In genomic region chr12:104978420-104978819, GRCm38 (mm10) we compare ENCODE assay signal across 8 mouse cellular contexts. TPM values are rescaled to one million over a fixed set of nuclear protein-coding genes. Genes with fewer than 3 reads are reported as not detected.
DNase-seq lines count a peak whose midpoint lies in the region; ATAC-seq and TF ChIP-seq lines count a peak whose summit lies in the region.
"Had no signal": no experiment of that assay in that cellular context is flagged by ENCODE, and none has a peak within 500 bp of the region (broad histone marks: within the 10 kb centered on the region; RNA-seq: fewer than 3 reads in every experiment).

No protein-coding gene starts in this region.

- H3K9me3 ChIP-seq in E14TG2a.4 (ENCODE audit: low read length), result no peaks in the 10 kb centered on the region
- H3K9me3 ChIP-seq in forebrain, embryonic 13.5 days (replicated peaks), result 0 out of 2 replicates have a peak, but pooled peaks cover 8% of the 10 kb centered on the region
- no peaks in the 10 kb centered on the region for H3K9me3 ChIP-seq in limb, embryonic 15.5 days
- H3K9me3 ChIP-seq: liver, embryonic 15.5 days had no signal

- H3K27ac ChIP-seq in forebrain, embryonic 13.5 days, result no peak overlapping the region
- peak overlapping the region; percentile 80 for H3K27ac ChIP-seq in limb, embryonic 15.5 days
- H3K27ac ChIP-seq: liver, embryonic 15.5 days had no signal

- no peak for TF ChIP-seq CTCF in E14TG2a.4 (conservative IDR thresholded peaks at IDR 0.05; ENCODE audit: low read length)

- H3K4me2 ChIP-seq in forebrain, embryonic 13.5 days, result peak overlapping the region; percentile 20
- peak overlapping the region; percentile 15 for H3K4me2 ChIP-seq in limb, embryonic 15.5 days
- H3K4me2 ChIP-seq: liver, embryonic 15.5 days had no signal

- peak; percentile 33; the same call in 1 of the 2 replicates for ATAC-seq in forebrain, embryonic 13.5 days
- no peak; the same call in 1 of the 2 replicates for ATAC-seq in limb, embryonic 15.5 days (ENCODE audit: insufficient number of reproducible peaks, low FRiP score, low TSS enrichment, low read depth)

- H3K36me3 ChIP-seq in E14TG2a.4 (ENCODE audit: insufficient read depth, low read length), result no peaks in the 10 kb centered on the region
- H3K36me3 ChIP-seq in forebrain, embryonic 13.5 days (ENCODE audit: poor library complexity, severe bottlenecking), result no peaks in the 10 kb centered on the region
- no peaks in the 10 kb centered on the region for H3K36me3 ChIP-seq in limb, embryonic 15.5 days

- no peak overlapping the region for H3K9ac ChIP-seq in forebrain, embryonic 13.5 days
- H3K9ac ChIP-seq in limb, embryonic 15.5 days, result no peak overlapping the region
- H3K9ac ChIP-seq: liver, embryonic 15.5 days had no signal

- 0 out of 2 replicates have a peak overlapping the region, but pooled peaks have one; percentile 45 for H3K4me3 ChIP-seq in E14TG2a.4 (replicated peaks; ENCODE audit: low read length)
- no peak overlapping the region for H3K4me3 ChIP-seq in forebrain, embryonic 13.5 days
- H3K4me3 ChIP-seq in limb, embryonic 15.5 days, result no peak overlapping the region
- H3K4me3 ChIP-seq: liver, embryonic 15.5 days had no signal

- H3K4me1 ChIP-seq in E14TG2a.4 (replicated peaks; ENCODE audit: low read depth, low read length), result peaks cover 10% of the 10 kb centered on the region
- H3K4me1 ChIP-seq in forebrain, embryonic 13.5 days, result peaks cover 16% of the 10 kb centered on the region
- H3K4me1 ChIP-seq in limb, embryonic 15.5 days, result peaks cover 28% of the 10 kb centered on the region

- 2% methylated on average over 9 of the region's 9 CpGs for WGBS in forebrain, embryonic 13.5 days
- 26% methylated on average over 9 of the region's 9 CpGs for WGBS in limb, embryonic 15.5 days

- peaks cover 12% of the 10 kb centered on the region for H3K27me3 ChIP-seq in E14TG2a.4 (ENCODE audit: insufficient read depth, low read length)
- H3K27me3 ChIP-seq in forebrain, embryonic 13.5 days, result no peaks in the 10 kb centered on the region
- no peaks in the 10 kb centered on the region for H3K27me3 ChIP-seq in limb, embryonic 15.5 days
- H3K27me3 ChIP-seq: liver, embryonic 15.5 days had no signal

- DNase-seq in R1 (ENCODE audit: low read depth, low spot score), result peak; percentile 47
- peak; percentile 67 to 68 for DNase-seq in heart, postnatal 36 days
- DNase-seq in ovary, postnatal 14 days (ENCODE audit: low spot score), result peak; percentile 39
- DNase-seq in thymus, postnatal 4 days, result no peak

- intact Hi-C loops in heart, postnatal 36 days (cut with DNase I), result no loop called here

RNA-seq across cellular contexts. Expression of gene Syne3, which starts 31.2 kb away (rescaled TPM):
- 0.12 and 0.16 TPM in 2 replicates for polyA plus RNA-seq in forebrain, embryonic 13.5 days (2015; fragmentation: Nextera tagmentation; extraction: Ambion mirVana)
- 1 to 10 TPM; 7.2 to 7.8 TPM for total RNA-seq in heart, postnatal 36 days (2021)
- 3.3 and 4.0 TPM in 2 replicates for polyA plus RNA-seq in limb, embryonic 15.5 days (2015; fragmentation: Nextera tagmentation; extraction: Ambion mirVana)

RNA-seq across cellular contexts. Expression of gene Glrx5, which starts 54.1 kb away (rescaled TPM):
- polyA plus RNA-seq in forebrain, embryonic 13.5 days (2015; fragmentation: Nextera tagmentation; extraction: Ambion mirVana), result 140 and 148 TPM in 2 replicates
- 10 to 100 TPM; 93.2 to 97.0 TPM for total RNA-seq in heart, postnatal 36 days (2021)
- 129 and 134 TPM in 2 replicates for polyA plus RNA-seq in limb, embryonic 15.5 days (2015; fragmentation: Nextera tagmentation; extraction: Ambion mirVana)
